Mouse (Mus musculus): ENCODE measurements around the gene D130043K22Rik. TPM values are rescaled to one million over a fixed set of nuclear protein-coding genes. Genes with fewer than 3 reads are reported as not detected.

The D130043K22Rik gene
- polyA plus RNA-seq, 1 experiment from 2014 or later, result 0.34 TPM

GRCm38 (mm10) chr13:24937108-24937838 is 92.3 kb downstream of the D130043K22Rik start, which contains the start of gene Aldh5a1:
TSS of gene Aldh5a1 (minus strand) at chr13:24937661.
- WGBS, result under 1% methylated on average over 74 of the region's 75 CpGs

DNA sequence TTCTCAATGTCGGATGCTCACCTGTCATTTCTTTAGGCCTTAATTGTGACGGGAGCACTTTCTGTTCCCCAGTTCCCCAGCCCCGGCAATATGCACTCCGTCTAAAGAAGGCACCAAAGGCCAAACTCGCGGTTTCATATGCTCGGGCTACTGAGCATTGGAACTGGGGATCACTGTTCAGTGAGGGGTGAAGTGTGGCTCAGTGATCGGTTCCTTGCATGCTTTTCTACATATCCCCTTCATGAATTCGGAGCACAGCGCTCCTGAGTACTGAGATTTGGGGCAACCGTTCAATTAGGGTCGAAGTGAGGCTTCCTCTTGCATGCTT is 92.9 kb downstream of the D130043K22Rik start:
- H3K27me3 ChIP-seq (ENCODE audit: control insufficient read depth, insufficient read depth, low read length), result no peaks in the 10 kb centered on the region; the same call in 1 of the 2 replicates
- 22% methylated on average over 12 of the region's 12 CpGs for WGBS
- no peak for DNase-seq (ENCODE audit: low spot score)

More at GRCm38 (mm10) chr13:24937108-24937838, 92.3 kb downstream of the D130043K22Rik start, which contains the start of gene Aldh5a1:
- Histone ChIP-seq H3K4me2 (ENCODE audit: low read depth, low read length) (peak within 1 kb of the TSS; percentile 86), H3K4me1 (ENCODE audit: control insufficient read depth, insufficient read depth, low read length) (no peaks in the 10 kb centered on the region), H3K9me3 (replicated peaks; ENCODE audit: control insufficient read depth, low read length) (no peaks in the 10 kb centered on the region), H3K27me3 (ENCODE audit: control insufficient read depth, insufficient read depth, low read length) (no peaks in the 10 kb centered on the region; the same call in 1 of the 2 replicates), H3K27ac (replicated peaks; ENCODE audit: low read depth, low read length) (no peak within 1 kb of the TSS), H3K9ac (replicated peaks; ENCODE audit: low read length) (peak within 1 kb of the TSS; percentile 90), H3K36me3 (replicated peaks; ENCODE audit: control insufficient read depth, insufficient read depth, low read depth, low read length) (no peaks in the 10 kb centered on the region), H3K4me3 (ENCODE audit: low read depth, low read length) (peak within 1 kb of the TSS; percentile 79)
- peak; percentile 75 for ATAC-seq (replicated peaks; ENCODE audit: insufficient number of reproducible peaks, low FRiP score, low TSS enrichment, low read depth)
- DNase-seq (ENCODE audit: low spot score), result peak; percentile 83

GRCm38 (mm10) chr13:24938683-24939082 is 93.7 kb downstream of the D130043K22Rik start:
- no peaks in the 10 kb centered on the region for H3K9me3 ChIP-seq (replicated peaks; ENCODE audit: control insufficient read depth, low read length)
- no peak overlapping the region for H3K9ac ChIP-seq (replicated peaks; ENCODE audit: low read length)
- 30% methylated on average over 9 of the region's 9 CpGs for WGBS
- no peaks in the 10 kb centered on the region for H3K4me1 ChIP-seq (ENCODE audit: control insufficient read depth, insufficient read depth, low read length)
- H3K27me3 ChIP-seq (ENCODE audit: control insufficient read depth, insufficient read depth, low read length), result no peaks in the 10 kb centered on the region; the same call in 1 of the 2 replicates
- peak; percentile 79 for DNase-seq (ENCODE audit: low spot score)
- H3K27ac ChIP-seq (replicated peaks; ENCODE audit: low read depth, low read length), result no peak overlapping the region
- no peak overlapping the region for H3K4me2 ChIP-seq (ENCODE audit: low read depth, low read length)
- H3K4me3 ChIP-seq (ENCODE audit: low read depth, low read length), result no peak overlapping the region
- no peak for ATAC-seq (replicated peaks; ENCODE audit: insufficient number of reproducible peaks, low FRiP score, low TSS enrichment, low read depth)
- H3K36me3 ChIP-seq (replicated peaks; ENCODE audit: control insufficient read depth, insufficient read depth, low read depth, low read length), result no peaks in the 10 kb centered on the region

More for the DNA sequence above, 92.9 kb downstream of the D130043K22Rik start:
- peak overlapping the region; percentile 90 for H3K9ac ChIP-seq (replicated peaks; ENCODE audit: low read length)
- ATAC-seq (replicated peaks; ENCODE audit: insufficient number of reproducible peaks, low FRiP score, low TSS enrichment, low read depth), result no peak
- H3K4me2 ChIP-seq (ENCODE audit: low read depth, low read length), result peak overlapping the region; percentile 86
- no peaks in the 10 kb centered on the region for H3K4me1 ChIP-seq (ENCODE audit: control insufficient read depth, insufficient read depth, low read length)
- no peak overlapping the region for H3K27ac ChIP-seq (replicated peaks; ENCODE audit: low read depth, low read length)
- H3K36me3 ChIP-seq (replicated peaks; ENCODE audit: control insufficient read depth, insufficient read depth, low read depth, low read length), result no peaks in the 10 kb centered on the region
- peak overlapping the region; percentile 79 for H3K4me3 ChIP-seq (ENCODE audit: low read depth, low read length)
- no peaks in the 10 kb centered on the region for H3K9me3 ChIP-seq (replicated peaks; ENCODE audit: control insufficient read depth, low read length)

GRCm38 (mm10) chr13:24939472-24939871 is 94.5 kb downstream of the D130043K22Rik start:
- WGBS, result 88% methylated on average over 9 of the region's 9 CpGs
- Histone ChIP-seq H3K27ac (replicated peaks; ENCODE audit: low read depth, low read length) (no peak overlapping the region), H3K4me1 (ENCODE audit: control insufficient read depth, insufficient read depth, low read length) (no peaks in the 10 kb centered on the region), H3K27me3 (ENCODE audit: control insufficient read depth, insufficient read depth, low read length) (no peaks in the 10 kb centered on the region; the same call in 1 of the 2 replicates), H3K36me3 (replicated peaks; ENCODE audit: control insufficient read depth, insufficient read depth, low read depth, low read length) (no peaks in the 10 kb centered on the region), H3K4me3 (ENCODE audit: low read depth, low read length) (no peak overlapping the region), H3K4me2 (ENCODE audit: low read depth, low read length) (no peak overlapping the region), H3K9ac (replicated peaks; ENCODE audit: low read length) (no peak overlapping the region), H3K9me3 (replicated peaks; ENCODE audit: control insufficient read depth, low read length) (no peaks in the 10 kb centered on the region)
- no peak for ATAC-seq (replicated peaks; ENCODE audit: insufficient number of reproducible peaks, low FRiP score, low TSS enrichment, low read depth)
- no peak for DNase-seq (ENCODE audit: low spot score)

GRCm38 (mm10) chr13:24942512-24943282 is 97.8 kb downstream of the D130043K22Rik start, which contains the start of gene Gpld1:
TSS of gene Gpld1 (plus strand) at chr13:24943152.
- Histone ChIP-seq H3K27me3 (ENCODE audit: control insufficient read depth, insufficient read depth, low read length) (no peaks in the 10 kb centered on the region; the same call in 1 of the 2 replicates), H3K4me1 (ENCODE audit: control insufficient read depth, insufficient read depth, low read length) (no peaks in the 10 kb centered on the region), H3K27ac (replicated peaks; ENCODE audit: low read depth, low read length) (no peak within 1 kb of the TSS), H3K9ac (replicated peaks; ENCODE audit: low read length) (no peak within 1 kb of the TSS), H3K4me3 (ENCODE audit: low read depth, low read length) (no peak within 1 kb of the TSS), H3K9me3 (replicated peaks; ENCODE audit: control insufficient read depth, low read length) (no peaks in the 10 kb centered on the region), H3K36me3 (replicated peaks; ENCODE audit: control insufficient read depth, insufficient read depth, low read depth, low read length) (no peaks in the 10 kb centered on the region), H3K4me2 (ENCODE audit: low read depth, low read length) (no peak within 1 kb of the TSS)
- no peak for ATAC-seq (replicated peaks; ENCODE audit: insufficient number of reproducible peaks, low FRiP score, low TSS enrichment, low read depth)
- no peak for DNase-seq (ENCODE audit: low spot score)
- WGBS, result 59% methylated on average over 17 of the region's 17 CpGs

GRCm38 (mm10) chr13:24943303-24943702 is 98.4 kb downstream of the D130043K22Rik start:
- Histone ChIP-seq H3K27ac (replicated peaks; ENCODE audit: low read depth, low read length) (no peak overlapping the region), H3K9ac (replicated peaks; ENCODE audit: low read length) (no peak overlapping the region), H3K36me3 (replicated peaks; ENCODE audit: control insufficient read depth, insufficient read depth, low read depth, low read length) (no peaks in the 10 kb centered on the region), H3K9me3 (replicated peaks; ENCODE audit: control insufficient read depth, low read length) (no peaks in the 10 kb centered on the region), H3K4me3 (ENCODE audit: low read depth, low read length) (no peak overlapping the region), H3K27me3 (ENCODE audit: control insufficient read depth, insufficient read depth, low read length) (no peaks in the 10 kb centered on the region; the same call in 1 of the 2 replicates), H3K4me2 (ENCODE audit: low read depth, low read length) (no peak overlapping the region), H3K4me1 (ENCODE audit: control insufficient read depth, insufficient read depth, low read length) (no peaks in the 10 kb centered on the region)
- DNase-seq (ENCODE audit: low spot score) (no peak), ATAC-seq (replicated peaks; ENCODE audit: insufficient number of reproducible peaks, low FRiP score, low TSS enrichment, low read depth) (no peak)
- 75% methylated on average over 8 of the region's 8 CpGs for WGBS

DNA sequence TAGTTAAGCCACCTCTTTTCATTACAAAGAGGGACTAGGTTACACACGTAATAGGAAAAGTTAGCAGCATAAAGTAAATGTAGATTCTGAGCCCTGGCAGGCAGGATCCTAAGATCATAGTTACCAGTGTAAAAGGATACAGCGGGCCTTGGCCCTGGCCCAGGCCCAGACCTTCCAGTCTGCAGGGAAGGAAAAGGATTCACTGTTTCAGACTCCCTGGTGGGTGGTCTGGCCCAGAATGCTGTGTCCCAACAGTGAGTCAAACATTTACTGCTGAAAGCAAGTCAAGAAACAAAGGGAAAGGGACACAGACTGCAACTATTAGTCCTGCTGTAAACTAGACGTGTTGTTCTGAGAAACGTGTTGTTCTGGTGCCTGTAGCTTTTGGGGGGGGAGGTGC is 100.6 kb downstream of the D130043K22Rik start:
- DNase-seq (ENCODE audit: low spot score) (peak; percentile 43), ATAC-seq (replicated peaks; ENCODE audit: insufficient number of reproducible peaks, low FRiP score, low TSS enrichment, low read depth) (no peak)
- WGBS, result 12% methylated on average over 4 of the region's 4 CpGs
- no peak overlapping the region for H3K4me2 ChIP-seq (ENCODE audit: low read depth, low read length)
- no peak overlapping the region for H3K27ac ChIP-seq (replicated peaks; ENCODE audit: low read depth, low read length)
- H3K27me3 ChIP-seq (ENCODE audit: control insufficient read depth, insufficient read depth, low read length), result no peaks in the 10 kb centered on the region; the same call in 1 of the 2 replicates
- no peaks in the 10 kb centered on the region for H3K36me3 ChIP-seq (replicated peaks; ENCODE audit: control insufficient read depth, insufficient read depth, low read depth, low read length)
- no peaks in the 10 kb centered on the region for H3K4me1 ChIP-seq (ENCODE audit: control insufficient read depth, insufficient read depth, low read length)
- H3K4me3 ChIP-seq (ENCODE audit: low read depth, low read length), result no peak overlapping the region
- no peak overlapping the region for H3K9ac ChIP-seq (replicated peaks; ENCODE audit: low read length)
- no peaks in the 10 kb centered on the region for H3K9me3 ChIP-seq (replicated peaks; ENCODE audit: control insufficient read depth, low read length)

DNA sequence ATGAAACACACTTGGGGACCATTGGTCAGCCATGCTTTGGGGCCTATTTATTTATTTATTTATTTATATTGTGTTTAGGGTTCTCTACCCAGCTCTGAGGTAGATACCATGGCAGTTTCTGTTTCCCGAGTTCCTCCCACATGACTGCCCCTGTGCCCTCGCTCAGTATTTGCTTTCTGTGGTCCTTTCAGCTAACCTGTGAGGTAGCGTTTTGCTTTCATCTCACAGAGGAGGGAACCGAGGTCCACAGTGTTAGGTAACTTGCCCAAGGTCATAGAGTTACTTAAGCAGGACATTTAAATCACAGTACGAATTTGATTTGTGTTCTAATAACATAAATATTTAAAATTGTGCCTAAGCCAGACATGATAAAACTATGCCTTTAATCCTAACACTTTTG is 102.2 kb downstream of the D130043K22Rik start:
- H3K4me2 ChIP-seq (ENCODE audit: low read depth, low read length), result no peak overlapping the region
- 85% methylated on average over 5 of the region's 5 CpGs for WGBS
- no peak for ATAC-seq (replicated peaks; ENCODE audit: insufficient number of reproducible peaks, low FRiP score, low TSS enrichment, low read depth)

More for the DNA sequence above, 102.2 kb downstream of the D130043K22Rik start:
- H3K27ac ChIP-seq (replicated peaks; ENCODE audit: low read depth, low read length), result no peak overlapping the region
- H3K9me3 ChIP-seq (replicated peaks; ENCODE audit: control insufficient read depth, low read length), result no peaks in the 10 kb centered on the region
- H3K9ac ChIP-seq (replicated peaks; ENCODE audit: low read length), result no peak overlapping the region
- no peak for DNase-seq (ENCODE audit: low spot score)
- no peak overlapping the region for H3K4me3 ChIP-seq (ENCODE audit: low read depth, low read length)
- no peaks in the 10 kb centered on the region for H3K36me3 ChIP-seq (replicated peaks; ENCODE audit: control insufficient read depth, insufficient read depth, low read depth, low read length)
- no peaks in the 10 kb centered on the region for H3K4me1 ChIP-seq (ENCODE audit: control insufficient read depth, insufficient read depth, low read length)
- no peaks in the 10 kb centered on the region for H3K27me3 ChIP-seq (ENCODE audit: control insufficient read depth, insufficient read depth, low read length)
